Mouse (Mus musculus) midbrain, embryonic 13.5 days (tissue): ENCODE results near the gene Slc35a3. TPM values are rescaled to one million over a fixed set of nuclear protein-coding genes. Genes with fewer than 3 reads are reported as not detected.
A peak's percentile ranks its signal among the peaks of the same experiment; 100 is the strongest.

Experiments used
- ATAC-seq: fragments of 200-750 bp; cut with Nextera tagmentation; 2 replicates; pipeline ENCODE4 v1.8.0; 2017; ENCODE audit warnings: mild to moderate bottlenecking, moderate TSS enrichment, moderate library complexity
- H3K27ac ChIP-seq: fragments of 300-500 bp; sonication (generic); 2 replicates; pipeline ENCODE4 v1.5.1; 2015; ENCODE audit warnings: inconsistent platforms, mild to moderate bottlenecking, moderate library complexity
- H3K27me3 ChIP-seq: fragments of 300-500 bp; sonication (generic); 2 replicates; pipeline ENCODE4 v1.6.1; 2015; ENCODE audit warnings: mild to moderate bottlenecking, inconsistent platforms
- H3K36me3 ChIP-seq: fragments of 300-500 bp; sonication (generic); 2 replicates; pipeline ENCODE4 v1.6.1; 2015; ENCODE audit warnings: mild to moderate bottlenecking, inconsistent platforms
- H3K4me1 ChIP-seq: fragments of 300-500 bp; sonication (generic); replicated peaks from 2 replicates; pipeline ENCODE4 v1.6.1; 2015; ENCODE audit warnings: inconsistent platforms
- H3K4me2 ChIP-seq: fragments of 300-500 bp; sonication (generic); replicated peaks from 2 replicates; pipeline ENCODE4 v1.6.1; 2015; ENCODE audit warnings: moderate library complexity, mild to moderate bottlenecking, inconsistent platforms
- H3K4me3 ChIP-seq: fragments of 300-500 bp; sonication (generic); replicated peaks from 2 replicates; pipeline ENCODE4 v1.5.1; 2015; ENCODE audit warnings: mild to moderate bottlenecking, inconsistent platforms
- H3K9ac ChIP-seq: fragments of 300-500 bp; sonication (generic); replicated peaks from 2 replicates; pipeline ENCODE4 v1.6.1; 2015; ENCODE audit warnings: mild to moderate bottlenecking, inconsistent platforms
- H3K9me3 ChIP-seq: fragments of 300-500 bp; sonication (generic); 2 replicates; pipeline ENCODE4 v1.6.1; 2016; ENCODE audit warnings: mild to moderate bottlenecking, inconsistent platforms
- WGBS: fragments of 180-500 bp; shearing (Covaris S2); methylation state at CpG from one replicate; pipeline ENCODE4 v1.1.7; 2015; 5-methylcytosine and 5-hydroxymethylcytosine counted together
- polyA plus RNA-seq: library from polyadenylated mRNA; unstranded; fragments of >200 nt; fragmentation: Nextera tagmentation; extraction: Ambion mirVana; gene quantifications from 2 replicates; pipeline ENCODE4 v1.2.1, GENCODE M21; 2015

Gene Slc35a3
- polyA plus RNA-seq, 1 experiment from 2014 or later = 7.2 TPM

DNA sequence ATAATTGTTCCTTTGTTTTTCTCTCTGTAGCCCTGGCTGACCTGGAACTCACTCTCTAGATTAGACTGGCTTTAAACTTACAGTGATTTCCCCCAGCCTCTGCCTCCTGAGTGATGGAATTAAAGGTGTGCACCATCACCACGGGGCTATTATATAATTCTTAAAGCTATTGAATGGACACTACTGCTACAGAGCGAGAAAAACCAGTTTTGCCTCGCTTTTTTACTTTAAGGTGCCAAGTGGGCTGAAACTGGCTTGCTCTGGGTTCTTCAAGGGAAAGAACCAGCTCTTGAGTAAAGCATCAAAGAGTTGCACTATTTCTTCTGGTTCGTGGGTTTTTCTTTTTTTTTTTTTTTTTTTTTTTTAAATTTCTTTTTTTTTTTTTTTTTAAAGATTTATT, 10.3 kb upstream of the Slc35a3 start:
- H3K4me2 ChIP-seq = no peak overlapping the region
- 83% methylated on average over 4 of the region's 4 CpGs for WGBS
- no peak for ATAC-seq

DNA sequence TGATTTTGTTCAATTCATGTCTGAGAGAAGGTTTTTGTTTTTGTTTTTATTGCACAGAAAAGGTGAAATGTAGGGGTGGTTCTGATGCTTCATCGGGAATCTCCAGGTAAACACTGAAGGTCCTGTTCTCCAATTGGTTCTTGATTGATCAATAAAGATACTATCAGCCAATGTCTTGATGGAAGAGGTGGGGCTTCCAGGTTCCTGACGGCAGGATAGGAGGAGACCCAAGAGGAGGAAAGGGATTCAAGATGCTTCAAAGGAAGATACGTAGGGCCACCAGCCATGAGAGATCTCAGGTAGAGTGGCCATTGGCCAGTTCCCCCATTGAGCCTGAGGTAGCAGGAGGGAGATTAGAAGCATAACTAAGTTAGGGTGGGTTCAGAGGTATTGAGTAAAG, 6.3 kb upstream of the Slc35a3 start:
- Histone ChIP-seq H3K27ac (no peak overlapping the region), H3K4me3 (no peak overlapping the region), H3K9ac (no peak overlapping the region), H3K9me3 (no peaks in the 10 kb centered on the region), H3K36me3 (no peaks in the 10 kb centered on the region), H3K27me3 (peaks cover 1% of the 10 kb centered on the region; the same call in 1 of the 2 replicates), H3K4me1 (no peaks in the 10 kb centered on the region), H3K4me2 (no peak overlapping the region)
- no peak for ATAC-seq
- WGBS = 76% methylated on average over 3 of the region's 3 CpGs

More for the DNA sequence above, 10.3 kb upstream of the Slc35a3 start:
- Histone ChIP-seq H3K27me3 (no peaks in the 10 kb centered on the region), H3K4me3 (no peak overlapping the region), H3K36me3 (no peaks in the 10 kb centered on the region), H3K4me1 (no peaks in the 10 kb centered on the region), H3K27ac (no peak overlapping the region), H3K9me3 (no peaks in the 10 kb centered on the region), H3K9ac (no peak overlapping the region)

- 38% methylated on average over 5 of the region's 5 CpGs for WGBS
- peak overlapping the region; percentile 76 for H3K4me2 ChIP-seq
- ATAC-seq = no peak
- H3K4me3 ChIP-seq = peak overlapping the region; percentile 72; the same call in 1 of the 2 replicates
- H3K27ac ChIP-seq = no peak overlapping the region
- H3K9ac ChIP-seq = no peak overlapping the region
- H3K36me3 ChIP-seq = no peaks in the 10 kb centered on the region
- H3K27me3 ChIP-seq = peaks cover 14% of the 10 kb centered on the region
- no peaks in the 10 kb centered on the region for H3K9me3 ChIP-seq
- peaks cover 9% of the 10 kb centered on the region for H3K4me1 ChIP-seq
Observed at GRCm38 (mm10) chr3:116713031-116713430, 400 bp upstream of the Slc35a3 start.

GRCm38 (mm10) chr3:116711624-116712435, 801 bp downstream of the Slc35a3 start:
- Histone ChIP-seq H3K9me3 (no peaks in the 10 kb centered on the region), H3K4me3 (peak overlapping the region; percentile 72), H3K36me3 (no peaks in the 10 kb centered on the region), H3K4me2 (peak overlapping the region; percentile 76), H3K27me3 (peaks cover 14% of the 10 kb centered on the region), H3K9ac (peak overlapping the region; percentile 86), H3K27ac (no peak overlapping the region; the same call in 1 of the 2 replicates), H3K4me1 (peaks cover 9% of the 10 kb centered on the region)
- WGBS = under 1% methylated on average over 63 of the region's 85 CpGs
- peak; percentile 88 for ATAC-seq

DNA sequence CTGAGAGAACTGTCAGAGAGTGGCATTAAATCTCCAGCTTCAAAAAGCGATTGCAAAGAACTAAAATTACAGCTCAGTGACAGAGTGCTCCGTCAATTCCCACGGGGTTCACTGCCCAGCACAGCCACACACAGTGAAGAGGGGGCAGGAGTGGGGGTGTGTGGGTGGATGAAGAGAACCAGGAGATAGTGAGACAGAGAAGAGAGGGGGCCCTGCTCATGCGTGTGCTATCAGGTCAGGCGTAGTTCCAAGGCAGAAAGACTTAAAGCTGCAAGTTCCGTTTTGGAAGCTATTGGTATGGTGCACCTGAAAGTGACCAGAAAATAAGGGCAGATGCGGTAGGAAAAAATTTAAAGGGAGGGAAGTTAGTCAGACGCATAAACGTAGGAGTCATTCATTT, 1.7 kb downstream of the Slc35a3 start:
- peaks cover 1% of the 10 kb centered on the region; the same call in 1 of the 2 replicates for H3K36me3 ChIP-seq
- ATAC-seq = 0 out of 2 replicates have a peak, but pooled peaks have one; percentile 27
- peaks cover 14% of the 10 kb centered on the region for H3K27me3 ChIP-seq
- no peaks in the 10 kb centered on the region for H3K9me3 ChIP-seq
- peak overlapping the region; percentile 72 for H3K4me3 ChIP-seq
- H3K4me2 ChIP-seq = peak overlapping the region; percentile 76
- peaks cover 9% of the 10 kb centered on the region for H3K4me1 ChIP-seq
- WGBS = 65% methylated on average over 9 of the region's 9 CpGs
- no peak overlapping the region for H3K27ac ChIP-seq
- H3K9ac ChIP-seq = no peak overlapping the region

DNA sequence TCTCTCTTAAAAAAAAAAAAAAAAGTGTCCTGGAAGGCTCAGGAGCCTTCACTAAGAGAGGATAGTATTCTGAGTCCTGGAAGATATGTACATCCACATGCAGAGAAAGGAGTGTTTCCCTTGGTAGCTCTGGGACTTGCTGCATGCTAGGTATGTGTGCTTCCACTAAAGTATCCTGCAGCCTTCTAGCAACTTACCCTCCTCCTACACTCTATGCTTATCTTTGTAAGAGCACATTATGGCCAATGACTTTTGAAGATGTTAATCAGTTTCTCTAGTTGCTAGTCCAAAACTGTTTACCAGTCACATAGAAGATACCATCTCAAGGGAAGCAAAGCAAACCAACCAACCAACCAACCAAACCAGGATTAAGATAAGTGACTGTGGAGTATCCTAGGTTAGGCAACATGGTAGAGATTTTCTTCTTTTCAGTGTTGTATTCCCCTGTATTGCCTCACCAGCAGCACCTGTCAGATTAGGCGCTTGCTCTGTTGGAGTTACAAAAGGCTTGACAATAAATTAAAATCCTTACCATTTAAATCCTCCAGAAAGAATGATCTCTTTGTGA, 6.9 kb downstream of the Slc35a3 start:
- Histone ChIP-seq H3K9me3 (no peaks in the 10 kb centered on the region), H3K4me1 (peaks cover under 1% of the 10 kb centered on the region; the same call in 1 of the 2 replicates)

GRCm38 (mm10) chr3:116703835-116704234, 8.8 kb downstream of the Slc35a3 start:
- no peaks in the 10 kb centered on the region for H3K27me3 ChIP-seq
- H3K9ac ChIP-seq = no peak overlapping the region
- no peaks in the 10 kb centered on the region for H3K4me1 ChIP-seq
- H3K9me3 ChIP-seq = no peaks in the 10 kb centered on the region
- no peak overlapping the region for H3K27ac ChIP-seq
- peaks cover 5% of the 10 kb centered on the region; the same call in 1 of the 2 replicates for H3K36me3 ChIP-seq
- no peak for ATAC-seq
- WGBS = 92% methylated on average over 5 of the region's 5 CpGs
- H3K4me2 ChIP-seq = no peak overlapping the region
- H3K4me3 ChIP-seq = no peak overlapping the region

More for the DNA sequence above, 6.9 kb downstream of the Slc35a3 start:
- H3K9ac ChIP-seq = no peak overlapping the region
- peaks cover 5% of the 10 kb centered on the region; the same call in 1 of the 2 replicates for H3K36me3 ChIP-seq
- no peak overlapping the region for H3K27ac ChIP-seq
- H3K4me2 ChIP-seq = no peak overlapping the region
- no peak for ATAC-seq
- no peak overlapping the region for H3K4me3 ChIP-seq
- WGBS = 68% methylated on average over 1 of the region's 1 CpGs
- H3K27me3 ChIP-seq = no peaks in the 10 kb centered on the region

- no peak overlapping the region for H3K9ac ChIP-seq
- H3K4me2 ChIP-seq = no peak overlapping the region
- 85% methylated on average over 1 of the region's 1 CpGs for WGBS
Observed at GRCm38 (mm10) chr3:116702647-116703272, 9.9 kb downstream of the Slc35a3 start.

GRCm38 (mm10) chr3:116701601-116702000, 11.0 kb downstream of the Slc35a3 start:
- Histone ChIP-seq H3K4me3 (no peak overlapping the region), H3K36me3 (peaks cover 5% of the 10 kb centered on the region; the same call in 1 of the 2 replicates), H3K27ac (no peak overlapping the region), H3K9ac (no peak overlapping the region), H3K9me3 (no peaks in the 10 kb centered on the region), H3K4me1 (no peaks in the 10 kb centered on the region), H3K27me3 (no peaks in the 10 kb centered on the region), H3K4me2 (no peak overlapping the region)
- no peak for ATAC-seq
- 91% methylated on average over 4 of the region's 4 CpGs for WGBS

More at GRCm38 (mm10) chr3:116702647-116703272, 9.9 kb downstream of the Slc35a3 start:
- H3K27ac ChIP-seq = no peak overlapping the region
- no peaks in the 10 kb centered on the region for H3K4me1 ChIP-seq
- H3K9me3 ChIP-seq = no peaks in the 10 kb centered on the region
- no peak overlapping the region for H3K4me3 ChIP-seq
- H3K36me3 ChIP-seq = peaks cover 5% of the 10 kb centered on the region; the same call in 1 of the 2 replicates
- no peak for ATAC-seq
- no peaks in the 10 kb centered on the region for H3K27me3 ChIP-seq

- WGBS = 82% methylated on average over 2 of the region's 2 CpGs
- Histone ChIP-seq H3K4me3 (no peak overlapping the region), H3K4me1 (no peaks in the 10 kb centered on the region), H3K9me3 (no peaks in the 10 kb centered on the region), H3K36me3 (no peaks in the 10 kb centered on the region), H3K27ac (no peak overlapping the region), H3K9ac (no peak overlapping the region), H3K4me2 (no peak overlapping the region), H3K27me3 (no peaks in the 10 kb centered on the region)
- no peak for ATAC-seq
Observed at GRCm38 (mm10) chr3:116698786-116699185, 13.8 kb downstream of the Slc35a3 start.

- no peak for ATAC-seq
- no peak overlapping the region for H3K9ac ChIP-seq
- no peak overlapping the region for H3K4me2 ChIP-seq
- no peak overlapping the region for H3K4me3 ChIP-seq
- no peaks in the 10 kb centered on the region for H3K36me3 ChIP-seq
- no peaks in the 10 kb centered on the region for H3K4me1 ChIP-seq
- H3K27me3 ChIP-seq = no peaks in the 10 kb centered on the region
- WGBS = 95% methylated on average over 2 of the region's 2 CpGs
- H3K9me3 ChIP-seq = no peaks in the 10 kb centered on the region
- H3K27ac ChIP-seq = no peak overlapping the region
Observed at GRCm38 (mm10) chr3:116695666-116695985, 17.0 kb downstream of the Slc35a3 start.
